Mouse (Mus musculus): Measurements from ENCODE around the gene Anks1.

Anks1 gene

DNA sequence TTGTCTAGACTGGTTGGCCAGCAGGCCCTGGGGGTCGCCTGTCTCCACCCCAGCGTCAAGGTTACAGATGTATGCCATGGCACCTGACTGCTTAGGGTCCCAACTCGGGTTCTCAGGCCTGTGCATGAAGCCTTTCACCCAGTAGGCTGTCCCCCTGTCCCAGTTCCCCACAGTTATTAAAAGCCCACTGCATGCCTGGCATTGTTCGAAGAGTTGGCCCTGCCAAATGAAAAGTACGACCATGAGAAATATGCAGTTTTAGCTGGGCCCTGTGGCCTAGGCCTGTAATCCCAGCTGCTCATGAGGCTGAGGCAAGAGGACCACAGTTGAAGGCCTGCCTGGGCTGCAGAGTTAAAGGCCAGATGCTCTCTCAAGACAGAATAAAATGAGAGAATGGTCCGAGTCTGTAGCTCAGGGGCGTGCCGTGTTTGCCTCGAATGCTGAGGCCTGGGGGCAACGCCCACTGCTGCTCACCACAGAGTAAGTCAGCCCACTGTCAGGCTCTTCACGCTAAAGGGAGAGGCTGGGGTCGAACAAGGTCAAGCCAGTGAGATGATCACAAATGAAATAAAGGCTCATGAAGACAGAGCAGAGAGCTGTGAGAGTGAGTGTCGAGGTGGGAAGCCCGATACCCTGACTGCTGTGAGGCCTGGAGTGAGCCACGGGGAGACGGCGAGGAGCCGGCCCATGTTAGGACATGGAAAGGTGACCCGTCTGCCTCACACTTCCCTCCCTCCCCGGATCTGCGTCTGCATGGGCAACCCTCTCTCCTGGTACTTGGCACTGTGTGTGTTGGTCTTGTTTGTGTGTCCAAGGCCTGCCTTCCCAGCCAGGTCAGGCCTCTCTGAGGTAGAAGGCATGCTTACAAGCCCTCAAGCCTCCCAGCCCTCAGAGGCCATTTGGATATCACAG, 110.9 kb downstream of the Anks1 start:
- DNase-seq (ENCODE audit: low spot score in 2 of 2) = no peak

DNA sequence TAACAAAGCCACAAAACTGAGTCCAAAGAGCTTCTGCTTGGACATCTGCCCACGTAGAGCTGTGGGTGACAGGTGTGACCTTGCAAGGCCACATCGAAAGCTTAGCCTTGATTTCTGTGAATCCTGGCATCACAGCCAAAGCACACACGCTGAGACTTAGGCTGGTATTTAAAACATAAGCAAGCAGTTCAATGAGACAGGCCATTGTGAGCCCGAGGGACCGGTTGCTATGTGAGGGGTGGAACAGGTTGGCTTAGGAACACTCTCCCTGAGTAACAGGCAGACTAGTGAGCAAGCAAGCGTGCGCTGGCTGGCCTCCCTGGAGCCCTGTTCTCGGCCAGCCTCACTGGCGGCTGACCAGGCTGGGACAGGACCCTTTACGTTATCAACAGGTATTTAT, 112.8 kb downstream of the Anks1 start:
- DNase-seq (ENCODE audit: low spot score in 2 of 2) = no peak

GRCm38 (mm10) chr17:28022854-28023655, 113.9 kb downstream of the Anks1 start:
- DNase-seq (ENCODE audit: low spot score in 2 of 2) = no peak

DNA sequence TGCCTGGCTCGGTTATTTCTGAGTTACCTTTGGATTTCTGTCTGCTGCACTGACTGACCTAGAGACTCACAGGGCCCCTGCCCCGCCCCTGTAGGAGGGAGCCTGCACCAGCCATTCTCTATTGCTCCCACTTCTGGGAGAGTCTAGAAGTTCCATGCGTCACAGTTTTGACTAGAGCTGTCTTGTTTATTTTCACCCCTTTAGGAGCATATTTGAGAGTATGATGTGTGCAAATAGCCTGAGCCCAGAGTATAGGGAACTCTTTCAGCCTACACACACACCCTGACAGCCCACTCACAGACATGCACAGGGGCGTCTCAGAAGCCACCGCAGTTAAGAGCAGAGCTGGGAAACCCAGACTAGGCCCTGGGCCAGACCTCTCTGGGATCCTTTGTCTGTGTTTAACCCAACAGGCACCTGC, 116.4 kb downstream of the Anks1 start:
- DNase-seq (ENCODE audit: low spot score in 2 of 2) = no peak

GRCm38 (mm10) chr17:28026111-28026872, 117.2 kb downstream of the Anks1 start:
- DNase-seq (ENCODE audit: low spot score in 2 of 2) = no peak

GRCm38 (mm10) chr17:28027197-28027596, 118.1 kb downstream of the Anks1 start:
- no peak for DNase-seq (ENCODE audit: low spot score in 2 of 2)

DNA sequence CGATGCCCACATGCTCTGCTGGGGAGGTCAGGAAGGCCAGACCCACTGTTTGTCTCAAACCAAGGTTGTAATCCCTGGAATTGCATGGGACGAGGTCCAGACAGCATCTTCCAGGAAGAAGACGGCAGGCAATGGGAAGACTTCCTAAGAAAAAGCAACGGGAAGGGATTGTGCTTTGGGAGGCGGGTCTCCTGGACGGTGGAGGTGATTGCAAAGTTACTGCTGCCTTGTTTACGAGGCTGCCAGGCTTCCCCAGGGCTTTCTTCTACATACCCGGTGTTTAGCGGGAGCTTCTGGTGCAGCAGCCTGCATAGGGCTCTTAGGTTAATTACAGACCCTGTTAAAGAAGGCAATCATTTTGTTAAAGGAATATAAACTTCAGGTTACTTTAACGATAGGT, 119.1 kb downstream of the Anks1 start:
- DNase-seq (ENCODE audit: low spot score in 2 of 2) = no peak

GRCm38 (mm10) chr17:28029308-28029707, 120.2 kb downstream of the Anks1 start:
- DNase-seq (ENCODE audit: low spot score in 2 of 2) = no peak

DNA sequence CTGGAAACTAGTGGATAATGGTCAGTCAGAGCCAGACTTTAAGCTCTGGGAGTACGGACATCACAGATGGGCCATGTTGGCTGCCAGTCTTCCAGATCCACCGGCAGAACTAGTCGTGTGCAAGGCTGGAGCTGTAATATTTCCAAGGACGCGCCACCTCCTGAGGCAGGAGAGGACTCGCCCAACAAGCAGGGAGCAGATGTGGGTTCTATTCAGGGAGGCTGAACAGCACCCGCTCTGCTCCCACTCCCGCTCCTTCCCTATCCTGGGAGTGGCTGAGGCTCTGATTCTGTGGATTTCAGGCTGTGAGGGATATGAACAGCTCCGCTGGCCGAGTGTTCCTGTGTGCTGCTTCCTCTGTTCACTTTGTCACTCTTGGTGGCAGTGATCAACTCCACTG, 121.3 kb downstream of the Anks1 start:
- no peak for DNase-seq (ENCODE audit: low spot score in 2 of 2)

DNA sequence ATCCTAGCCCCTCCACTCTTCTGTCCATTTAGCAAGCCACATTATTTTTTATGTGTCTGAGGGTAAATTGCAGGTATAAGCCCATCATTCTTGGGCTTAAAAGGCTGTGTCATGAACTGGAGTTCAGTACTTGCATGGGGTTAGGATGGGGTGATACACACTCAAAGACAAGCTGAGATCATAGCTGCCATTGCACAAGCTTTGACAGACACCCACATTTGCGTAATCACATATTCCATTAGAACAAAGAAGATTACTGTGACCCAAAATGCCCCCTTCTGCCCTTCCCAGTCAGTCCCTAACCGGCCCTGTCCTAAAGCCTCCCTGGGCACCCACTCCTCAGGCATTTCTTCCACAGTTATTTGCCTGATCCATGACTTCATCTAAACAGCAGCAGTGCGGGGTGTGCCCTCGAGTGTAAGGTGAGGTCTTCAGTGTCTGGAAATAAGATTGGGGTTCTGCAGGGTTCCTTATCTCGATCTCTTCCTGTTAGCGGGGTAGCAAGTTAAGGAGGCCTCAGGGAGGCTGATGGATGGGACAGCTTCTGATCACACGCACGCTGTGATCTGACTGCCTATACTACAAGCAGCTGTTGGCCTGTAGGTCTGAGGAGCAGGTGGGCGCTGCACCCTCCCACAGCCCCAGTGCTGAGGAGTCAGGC, 122.3 kb downstream of the Anks1 start:
- no peak for DNase-seq (ENCODE audit: low spot score in 2 of 2)

GRCm38 (mm10) chr17:28032219-28032618, 123.1 kb downstream of the Anks1 start:
- DNase-seq (ENCODE audit: low spot score in 2 of 2) = no peak

- no peak for DNase-seq (ENCODE audit: low spot score in 2 of 2)
Observed at GRCm38 (mm10) chr17:28033046-28033580, 124.0 kb downstream of the Anks1 start.

- no peak for DNase-seq (ENCODE audit: low spot score in 2 of 2)
Observed at GRCm38 (mm10) chr17:28034986-28035385, 125.9 kb downstream of the Anks1 start.

GRCm38 (mm10) chr17:28036813-28037756, 128.0 kb downstream of the Anks1 start:
- no peak for DNase-seq (ENCODE audit: low spot score in 2 of 2)

- no peak for DNase-seq (ENCODE audit: low spot score in 2 of 2)
Observed at GRCm38 (mm10) chr17:28040620-28041019, 131.5 kb downstream of the Anks1 start.

DNA sequence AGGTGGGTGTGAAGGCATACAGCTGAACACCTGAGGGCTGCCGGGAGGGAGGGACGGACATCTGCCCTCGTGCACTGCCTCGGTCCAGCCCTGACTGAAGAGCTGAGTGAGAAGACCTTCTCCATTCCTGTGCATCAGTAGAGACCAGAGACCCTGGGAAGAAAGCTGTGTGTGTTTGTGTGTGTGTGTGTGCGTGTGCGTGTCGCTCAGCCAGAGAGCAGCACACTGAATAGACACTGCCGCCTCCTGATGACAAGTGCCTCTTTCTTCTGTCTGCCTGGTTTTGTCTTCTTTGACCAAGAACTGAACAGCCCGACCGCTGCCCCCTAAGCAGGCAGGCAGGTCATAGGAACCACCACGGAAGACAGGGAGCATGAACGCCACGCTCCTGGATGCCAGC, 132.2 kb downstream of the Anks1 start:
- DNase-seq (ENCODE audit: low spot score in 2 of 2) = no peak

- DNase-seq (ENCODE audit: low spot score in 2 of 2) = no peak
Observed at GRCm38 (mm10) chr17:28042299-28042771, 133.2 kb downstream of the Anks1 start.

DNA sequence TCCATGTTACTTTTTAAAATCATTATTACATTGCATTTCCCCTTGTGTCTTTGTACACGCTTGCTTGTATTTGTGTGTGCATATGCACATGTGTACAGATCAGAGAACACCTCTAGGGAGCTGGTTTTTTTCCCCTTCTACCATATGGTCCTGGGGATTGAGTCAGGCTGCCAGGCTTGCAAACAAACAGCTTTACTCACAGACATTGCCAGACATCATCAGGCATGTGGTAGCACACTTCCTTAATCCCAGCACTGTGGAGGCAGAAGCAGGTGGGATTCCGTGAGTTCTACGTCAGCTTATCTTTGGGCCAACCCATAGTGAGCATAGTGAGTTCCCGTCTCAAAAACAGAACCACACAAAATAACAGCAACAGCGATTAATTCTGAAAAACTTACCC, 137.9 kb downstream of the Anks1 start:
- DNase-seq (ENCODE audit: low spot score in 2 of 2) = no peak

DNA sequence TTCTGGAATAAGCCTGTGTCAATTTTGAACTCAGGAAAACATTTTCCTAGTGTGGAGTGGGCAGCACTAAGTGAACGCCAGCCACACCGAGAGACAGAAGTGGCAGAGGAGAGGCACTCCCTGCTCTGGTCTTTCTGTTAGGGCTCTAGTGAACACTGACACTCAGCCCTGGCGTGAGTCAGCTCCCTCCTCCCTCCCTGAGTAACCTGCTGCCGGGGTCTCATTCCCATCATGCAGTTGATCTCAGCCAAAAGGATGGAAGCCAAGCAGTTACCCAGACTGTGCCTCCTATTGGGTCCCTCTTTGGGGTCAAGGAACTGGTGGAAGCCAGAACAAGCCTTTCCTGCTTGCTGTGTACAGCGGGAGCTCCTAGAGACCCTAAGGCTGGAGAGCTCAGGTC, 138.4 kb downstream of the Anks1 start:
- DNase-seq (ENCODE audit: low spot score in 2 of 2) = no peak

- no peak for DNase-seq (ENCODE audit: low spot score in 2 of 2)
Observed at GRCm38 (mm10) chr17:28048425-28048824, 139.3 kb downstream of the Anks1 start.
